Mouse (Mus musculus): ENCODE measurements around the gene Pcp4l1. TPM values are rescaled to one million over a fixed set of nuclear protein-coding genes. Genes with fewer than 3 reads are reported as not detected.

Gene Pcp4l1
- total RNA-seq, 2 experiments from 2014 or later: 253 to 281 TPM

DNA sequence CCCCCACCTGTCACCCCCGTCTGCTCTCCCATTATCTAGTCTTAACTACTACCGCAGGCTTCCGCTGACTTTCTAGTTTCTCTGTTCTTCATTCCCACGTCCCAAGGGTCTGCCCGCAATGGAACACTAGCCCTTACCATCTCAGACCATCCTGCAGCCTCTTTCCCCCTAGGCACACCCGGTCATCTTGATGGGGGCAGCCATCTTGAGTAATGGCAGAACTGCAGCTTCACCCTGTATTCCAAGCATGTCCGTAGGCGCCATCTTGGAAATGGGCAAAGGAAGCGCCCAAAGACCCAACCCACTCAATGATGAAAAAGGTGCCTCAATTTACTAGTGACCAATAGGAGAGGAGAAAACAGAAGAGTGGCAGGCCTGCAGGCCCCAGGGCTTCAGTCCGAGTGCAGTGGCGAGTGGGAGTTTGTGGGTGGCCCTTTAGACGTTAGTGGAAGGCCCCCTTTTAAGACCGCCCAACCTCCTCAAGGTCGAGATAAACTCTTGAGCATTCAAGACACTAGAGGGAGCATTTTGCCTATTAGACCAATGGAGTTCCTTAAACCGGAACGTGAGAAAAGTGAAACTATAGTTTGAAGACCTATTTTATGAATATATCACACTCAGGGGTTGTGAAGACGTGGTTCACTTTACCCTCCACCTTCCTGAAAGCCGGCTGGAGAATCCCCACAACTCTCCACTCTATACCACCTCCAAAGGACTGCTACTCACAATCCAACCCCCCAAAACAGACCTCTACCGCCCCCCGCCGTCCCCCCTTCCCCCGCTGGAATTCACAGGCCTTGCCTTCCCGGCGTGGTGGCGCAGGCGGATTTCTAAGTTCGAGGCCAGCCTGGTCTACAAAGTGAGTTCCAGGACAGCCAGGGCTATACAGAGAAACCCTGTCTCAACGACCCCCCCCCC, 26.4 kb upstream of the Pcp4l1 start, which contains the start of gene Tomm40l:
TSS of gene Tomm40l (minus strand) at position 277 of the 918 bp plus-strand sequence.
- intact Hi-C loops (cut with DNase I): no loop called here
- peak; percentile 97 for DNase-seq (ENCODE audit: low spot score)

DNA sequence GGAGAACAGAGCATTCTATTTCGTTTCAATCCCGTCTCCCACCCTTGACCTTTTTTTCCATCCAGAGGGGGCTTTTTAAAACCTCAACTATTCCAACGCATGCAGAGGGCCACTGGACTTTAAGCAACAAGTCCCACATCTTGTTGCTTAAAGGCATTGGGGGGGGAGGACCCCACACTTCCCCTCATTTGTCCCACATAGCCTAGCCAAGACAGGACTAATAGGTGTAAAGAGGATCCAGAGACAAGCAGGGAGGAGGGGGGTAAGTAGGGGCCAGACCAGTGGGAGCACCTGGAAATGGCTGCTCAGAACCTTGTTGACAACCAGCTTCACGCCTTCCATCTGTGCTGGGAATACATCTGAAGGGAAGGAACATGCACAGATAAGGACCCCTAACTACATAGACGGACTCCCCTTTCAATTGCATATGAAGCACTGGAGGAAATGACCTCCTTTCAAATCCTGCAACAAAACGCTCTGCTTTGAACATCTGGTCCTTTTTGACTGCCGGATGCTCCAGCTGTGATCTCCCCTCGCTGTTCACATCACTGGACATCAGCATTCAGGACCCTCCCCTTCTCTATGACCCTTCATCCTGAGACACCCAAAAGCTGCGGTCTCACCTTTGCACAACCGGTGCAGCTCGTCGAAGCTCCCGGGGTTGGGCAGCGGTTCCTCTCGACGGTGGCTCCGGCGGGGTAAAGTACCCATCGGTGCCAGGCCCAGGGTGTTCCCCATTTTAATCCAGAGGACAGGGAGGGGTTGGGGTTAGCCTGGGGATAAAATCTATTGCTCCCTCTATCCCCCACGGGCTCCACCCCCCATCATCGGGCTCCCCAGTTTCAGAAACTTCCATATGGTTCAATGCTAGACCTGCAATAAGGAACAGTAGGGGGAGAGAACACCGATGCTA, 25.5 kb upstream of the Pcp4l1 start:
- no peak for DNase-seq (ENCODE audit: low spot score)

DNA sequence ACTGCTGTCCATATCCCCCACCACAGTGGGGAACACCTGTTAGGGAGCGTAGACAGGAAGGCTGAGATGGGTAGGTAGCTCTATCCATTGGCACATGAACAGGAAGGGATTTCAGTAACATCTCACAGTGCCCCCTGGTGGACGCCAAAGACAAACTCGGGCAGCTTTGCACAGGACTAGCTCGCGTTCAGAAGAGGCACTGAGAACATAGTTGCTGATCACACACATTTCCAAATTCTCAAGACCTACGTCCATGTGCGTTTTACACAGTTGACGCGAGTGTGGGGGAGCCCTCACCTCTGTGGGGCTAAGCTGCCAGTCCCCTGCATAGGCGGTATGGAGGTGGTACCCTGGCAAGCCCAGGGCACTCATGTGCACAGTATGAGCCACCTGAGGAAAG, 24.8 kb upstream of the Pcp4l1 start:
- intact Hi-C loops (cut with DNase I): loop anchor here (1.0 to 2.0 kb wide), 3 partner anchors 28 to 102 kb away; no protein-coding TSS in a partner anchor
- DNase-seq (ENCODE audit: low spot score): peak; percentile 57

More for the DNA sequence above, 25.5 kb upstream of the Pcp4l1 start:
- intact Hi-C loops (cut with DNase I): loop anchor here (2.0 kb wide), 2 partner anchors 29 to 103 kb away; no protein-coding TSS in a partner anchor

DNA sequence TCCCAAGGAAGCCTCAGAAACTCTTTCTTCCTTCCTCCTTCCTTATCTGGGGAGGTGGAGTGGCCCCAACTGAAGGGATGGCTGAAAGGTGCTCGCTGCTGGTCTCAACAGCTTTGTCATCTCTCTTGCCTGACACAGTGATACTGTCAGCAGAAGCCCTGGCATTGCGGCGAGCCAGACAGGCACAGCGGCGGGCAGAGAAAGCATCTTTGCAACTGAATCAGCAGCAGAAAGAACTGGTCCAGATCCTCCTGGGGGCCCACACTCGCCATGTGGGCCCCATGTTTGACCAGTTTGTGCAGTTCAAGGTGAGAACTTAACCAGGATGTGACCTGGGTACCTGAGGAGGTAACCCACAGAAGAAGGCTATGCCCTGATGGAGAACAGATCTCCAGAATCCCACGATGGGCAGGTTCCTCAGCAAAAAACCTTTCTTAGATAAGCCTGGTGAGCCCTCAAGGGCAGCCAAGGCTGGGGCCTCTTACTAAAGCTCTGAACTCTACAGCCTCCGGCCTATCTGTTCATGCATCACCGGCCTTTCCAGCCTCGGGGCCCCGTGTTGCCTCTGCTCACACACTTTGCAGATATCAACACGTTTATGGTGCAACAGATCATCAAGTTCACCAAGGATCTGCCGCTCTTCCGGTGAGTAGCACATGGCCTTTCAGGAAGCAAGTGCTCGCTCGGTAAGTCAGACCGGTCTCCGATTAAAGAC, 20.3 kb upstream of the Pcp4l1 start:
- intact Hi-C loops (cut with DNase I): no loop called here
- DNase-seq (ENCODE audit: low spot score): no peak

DNA sequence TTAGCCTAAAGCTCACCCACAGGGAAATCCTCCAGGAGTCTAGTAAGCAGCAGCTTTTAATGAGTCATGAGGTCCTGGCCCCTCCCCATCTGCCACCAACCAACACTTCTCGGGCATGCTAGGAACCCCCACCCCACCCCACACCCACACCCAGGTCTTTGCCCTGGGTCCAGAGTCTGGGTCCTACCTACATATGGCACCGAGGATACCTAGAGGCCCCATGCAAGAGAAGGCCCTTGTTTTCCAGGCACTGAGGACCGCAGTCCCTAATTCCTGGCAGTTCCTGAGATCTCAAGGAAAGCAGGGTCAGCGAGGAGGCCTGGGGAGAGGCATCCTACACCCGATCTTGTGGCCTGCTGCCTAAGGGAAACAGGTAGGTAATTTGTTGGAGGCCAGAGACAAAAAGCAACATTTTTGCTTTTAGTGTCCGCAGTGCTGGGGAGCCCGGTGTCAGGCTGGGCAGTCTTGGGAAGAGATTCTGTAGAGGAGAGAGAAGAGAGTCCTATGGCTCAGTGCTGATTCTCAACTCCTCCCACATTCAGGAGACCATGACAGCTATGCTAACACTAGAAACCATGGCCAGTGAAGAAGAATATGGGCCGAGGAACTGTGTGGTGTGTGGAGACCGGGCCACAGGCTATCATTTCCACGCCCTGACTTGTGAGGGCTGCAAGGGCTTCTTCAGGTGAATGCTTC, 17.9 kb upstream of the Pcp4l1 start, which contains the start of gene Nr1i3:
TSS of gene Nr1i3 (plus strand) at position 170 of the 696 bp plus-strand sequence.
- intact Hi-C loops (cut with DNase I): no loop called here
- no peak for DNase-seq (ENCODE audit: low spot score)

DNA sequence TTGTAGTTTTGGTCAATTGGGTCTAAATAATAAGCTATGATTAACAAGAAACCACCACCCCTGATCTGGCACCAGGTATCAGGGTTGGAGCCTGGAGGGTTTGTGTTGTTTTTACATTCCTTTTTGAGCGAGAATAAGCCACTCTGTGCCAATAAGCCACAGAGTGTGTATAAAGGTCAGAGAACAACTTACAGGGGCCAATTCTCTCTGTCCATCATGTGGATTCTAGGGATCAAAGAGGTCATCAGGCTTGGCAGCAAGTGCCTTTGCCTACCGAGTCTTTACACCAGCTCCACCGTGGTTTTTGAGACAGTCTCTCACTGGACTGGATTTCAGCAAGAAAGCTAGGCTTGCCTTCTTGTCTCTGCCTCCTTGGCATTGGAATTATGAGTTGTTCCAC, 16.8 kb upstream of the Pcp4l1 start:
- intact Hi-C loops (cut with DNase I): no loop called here
- DNase-seq (ENCODE audit: low spot score): no peak

DNA sequence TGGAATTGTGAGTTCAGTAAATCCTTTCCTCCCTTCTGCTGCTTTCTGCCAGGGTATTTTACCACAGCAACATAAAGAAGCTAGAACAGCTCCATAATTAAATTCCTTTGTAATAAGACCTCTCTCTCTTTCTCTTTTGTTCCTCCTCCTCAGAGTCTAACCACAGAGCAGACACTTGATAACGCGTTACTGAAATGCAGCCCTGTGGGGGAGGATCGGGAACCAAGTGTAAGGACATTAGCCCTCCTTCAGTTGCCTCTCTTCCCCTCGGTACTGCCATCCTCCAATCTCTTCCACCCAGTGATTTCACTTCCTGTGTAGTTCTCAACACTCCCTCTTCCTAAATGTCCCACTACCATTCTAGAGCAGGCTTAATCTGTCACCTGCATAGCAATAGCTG, 13.3 kb upstream of the Pcp4l1 start:
- DNase-seq (ENCODE audit: low spot score): no peak
- intact Hi-C loops (cut with DNase I): no loop called here

DNA sequence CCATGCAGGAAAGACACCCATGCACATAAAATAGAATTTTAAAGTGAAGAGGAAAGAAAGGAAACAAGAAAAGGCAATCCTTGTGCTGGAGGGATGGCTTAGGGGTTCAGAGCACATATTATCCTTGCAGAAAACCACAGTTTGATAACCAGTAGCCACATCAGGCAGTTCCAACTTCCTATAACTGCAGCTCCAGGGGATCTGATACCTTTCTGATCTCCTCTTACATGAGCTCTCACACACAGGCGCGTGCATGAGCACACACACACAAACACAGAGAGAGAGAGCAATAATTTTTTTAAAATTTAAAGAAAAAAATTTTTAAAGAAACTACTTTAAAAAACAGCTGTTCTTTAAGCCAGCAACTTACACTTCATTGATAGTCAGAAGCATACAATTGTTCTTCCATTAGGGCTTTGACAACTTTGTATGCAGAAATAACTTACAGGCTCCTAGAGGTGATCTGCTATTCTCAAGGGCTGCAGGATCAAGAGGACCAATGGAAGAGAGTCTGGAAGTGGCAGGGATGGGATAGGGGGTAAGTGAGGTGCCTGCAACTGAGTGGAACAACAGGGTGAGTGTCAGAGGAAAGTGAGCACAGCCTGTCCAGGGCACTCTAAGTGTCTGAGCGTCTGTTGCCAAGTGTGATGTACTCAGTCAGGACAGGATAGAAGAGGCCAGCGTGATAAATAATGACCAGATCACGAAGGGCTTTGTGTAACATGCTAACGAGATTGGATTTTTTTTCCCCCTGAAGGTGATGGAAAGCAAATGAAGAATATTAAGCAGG, 9.8 kb upstream of the Pcp4l1 start:
- DNase-seq (ENCODE audit: low spot score): no peak
- intact Hi-C loops (cut with DNase I): no loop called here

DNA sequence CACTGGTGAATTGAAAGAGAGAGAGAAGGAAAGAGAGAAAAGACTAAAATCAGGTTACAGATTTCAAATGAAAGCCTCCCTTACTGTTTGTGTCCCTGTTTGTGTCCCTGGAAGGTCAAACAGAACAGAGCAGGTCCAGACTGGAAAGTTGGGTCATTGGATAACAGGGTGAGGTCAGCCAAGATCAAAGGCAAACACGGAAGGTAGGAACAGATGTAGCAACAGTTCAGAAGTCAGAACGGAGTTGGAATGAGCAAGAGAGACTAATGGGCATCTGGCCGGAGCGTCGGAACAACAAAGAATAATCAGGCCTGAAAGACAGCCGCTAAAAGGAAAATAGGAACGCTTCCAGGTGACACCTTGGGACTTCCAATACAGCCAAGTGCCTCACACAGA, 8.2 kb upstream of the Pcp4l1 start:
- intact Hi-C loops (cut with DNase I): no loop called here
- DNase-seq (ENCODE audit: low spot score): no peak

DNA sequence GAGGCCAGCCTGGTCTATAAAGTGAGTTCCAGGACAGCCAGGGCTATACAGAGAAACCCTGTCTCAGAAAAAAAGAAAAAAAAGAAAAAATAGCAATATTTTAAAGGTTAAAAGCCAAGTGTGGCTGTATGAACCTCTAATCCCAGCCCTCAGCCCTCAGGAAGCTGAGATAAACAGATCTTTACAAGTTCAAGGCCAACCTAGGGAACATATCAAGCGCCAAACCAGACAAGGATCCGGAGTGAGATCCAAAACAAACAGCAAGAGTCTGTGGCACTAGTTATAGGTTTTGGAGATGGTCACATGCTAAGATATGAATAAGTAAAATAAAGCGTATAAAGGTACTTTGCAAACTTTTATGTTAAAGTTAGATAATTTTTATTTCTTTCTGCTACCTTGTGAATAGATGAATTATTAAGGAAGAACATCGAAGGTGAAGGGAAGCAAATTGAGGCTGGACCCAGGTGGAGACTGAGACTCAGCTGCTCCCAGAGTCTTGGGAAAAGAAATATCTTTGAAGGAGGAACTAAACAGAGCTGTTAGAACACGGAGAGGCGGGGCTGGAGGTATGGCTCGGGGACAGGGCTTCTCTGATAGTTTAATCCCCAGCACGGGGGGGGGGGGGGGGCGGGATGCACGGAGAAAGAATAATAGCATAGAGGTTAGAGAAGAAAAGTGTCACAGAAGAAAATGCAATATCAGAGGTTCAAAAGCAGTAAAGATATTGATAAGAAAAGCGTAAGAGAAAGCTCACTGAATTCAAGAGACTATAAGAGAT, 7.6 kb upstream of the Pcp4l1 start:
- intact Hi-C loops (cut with DNase I): no loop called here
- DNase-seq (ENCODE audit: low spot score): no peak

DNA sequence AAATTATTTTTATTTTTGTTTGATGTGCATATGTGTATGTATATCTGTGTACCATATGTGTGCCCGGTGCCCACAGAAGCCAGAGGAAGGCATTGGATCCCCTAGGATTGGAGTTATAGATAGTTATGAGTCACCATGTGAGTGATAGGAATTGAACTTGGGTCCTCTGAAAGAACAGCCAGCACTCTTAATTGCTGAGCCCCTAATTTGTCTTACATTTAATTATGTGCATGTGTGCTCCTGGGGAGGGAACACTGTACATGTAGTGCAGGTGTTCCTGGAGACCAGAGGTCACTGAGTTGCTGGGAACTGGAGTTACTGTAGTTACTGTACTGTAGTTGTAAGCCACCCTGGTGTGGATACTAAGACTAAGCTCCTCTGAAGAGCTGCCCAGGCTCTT, 4.7 kb upstream of the Pcp4l1 start:
- no peak for DNase-seq (ENCODE audit: low spot score)
- intact Hi-C loops (cut with DNase I): no loop called here

DNA sequence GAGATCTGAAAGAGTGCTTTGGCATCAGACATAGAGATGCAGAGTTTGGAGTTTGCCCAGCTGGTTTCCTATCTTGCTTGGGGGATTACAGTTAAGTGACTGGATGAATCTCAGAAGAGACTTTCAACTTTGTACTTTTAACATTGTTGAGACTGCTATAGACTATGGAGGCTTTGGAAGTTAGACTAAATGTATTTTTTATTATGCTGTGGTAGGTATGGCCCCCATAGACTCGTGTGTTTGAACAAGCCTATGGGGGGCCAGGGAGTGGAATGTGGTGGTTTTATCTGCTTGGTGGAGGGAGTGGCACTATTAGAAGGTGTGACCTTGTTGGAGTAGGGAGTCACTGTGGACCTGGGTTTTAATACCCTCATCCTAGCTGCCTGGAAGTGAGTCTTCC, 3.5 kb upstream of the Pcp4l1 start:
- intact Hi-C loops (cut with DNase I): no loop called here
- DNase-seq (ENCODE audit: low spot score): no peak

DNA sequence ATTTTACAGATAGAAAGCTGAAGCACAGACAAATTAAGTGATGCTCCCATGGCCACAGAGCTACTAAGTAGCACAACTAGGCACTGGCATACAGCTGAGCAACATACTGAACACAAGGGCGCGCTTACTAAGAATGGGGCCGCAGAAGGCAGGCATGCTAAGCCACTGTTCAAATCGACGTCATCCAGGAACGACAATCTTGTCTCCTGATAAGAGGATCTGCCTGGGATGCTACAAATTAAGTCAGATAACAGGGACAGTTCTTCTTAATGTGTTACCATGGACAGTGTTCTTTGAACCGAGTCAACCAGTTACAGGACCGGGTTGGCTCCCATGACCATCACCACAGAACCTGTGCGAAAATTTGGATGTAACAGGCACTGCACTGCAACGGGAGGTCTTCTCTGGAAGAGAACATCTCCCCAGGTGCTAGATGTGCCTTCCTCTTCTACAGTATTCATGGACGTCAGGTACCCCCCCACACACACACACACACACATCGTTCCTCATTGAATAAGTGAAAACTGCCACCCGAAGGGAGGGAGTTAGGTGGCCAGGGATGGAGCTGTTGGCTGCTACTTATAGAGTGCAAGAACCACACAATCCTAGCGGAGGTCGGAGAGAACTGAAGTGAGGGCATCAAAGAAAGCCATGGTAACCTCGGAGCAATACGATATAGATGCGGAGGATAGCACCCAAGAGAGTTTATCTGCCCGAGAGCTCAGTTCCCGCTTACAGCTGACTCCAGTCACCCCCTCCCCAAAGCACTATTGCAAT, 834 bp downstream of the Pcp4l1 start:
- intact Hi-C loops (cut with DNase I): loop anchor here (2.0 kb wide), 1 partner anchor 28 kb away; no protein-coding TSS in a partner anchor
- no peak for DNase-seq (ENCODE audit: low spot score)

DNA sequence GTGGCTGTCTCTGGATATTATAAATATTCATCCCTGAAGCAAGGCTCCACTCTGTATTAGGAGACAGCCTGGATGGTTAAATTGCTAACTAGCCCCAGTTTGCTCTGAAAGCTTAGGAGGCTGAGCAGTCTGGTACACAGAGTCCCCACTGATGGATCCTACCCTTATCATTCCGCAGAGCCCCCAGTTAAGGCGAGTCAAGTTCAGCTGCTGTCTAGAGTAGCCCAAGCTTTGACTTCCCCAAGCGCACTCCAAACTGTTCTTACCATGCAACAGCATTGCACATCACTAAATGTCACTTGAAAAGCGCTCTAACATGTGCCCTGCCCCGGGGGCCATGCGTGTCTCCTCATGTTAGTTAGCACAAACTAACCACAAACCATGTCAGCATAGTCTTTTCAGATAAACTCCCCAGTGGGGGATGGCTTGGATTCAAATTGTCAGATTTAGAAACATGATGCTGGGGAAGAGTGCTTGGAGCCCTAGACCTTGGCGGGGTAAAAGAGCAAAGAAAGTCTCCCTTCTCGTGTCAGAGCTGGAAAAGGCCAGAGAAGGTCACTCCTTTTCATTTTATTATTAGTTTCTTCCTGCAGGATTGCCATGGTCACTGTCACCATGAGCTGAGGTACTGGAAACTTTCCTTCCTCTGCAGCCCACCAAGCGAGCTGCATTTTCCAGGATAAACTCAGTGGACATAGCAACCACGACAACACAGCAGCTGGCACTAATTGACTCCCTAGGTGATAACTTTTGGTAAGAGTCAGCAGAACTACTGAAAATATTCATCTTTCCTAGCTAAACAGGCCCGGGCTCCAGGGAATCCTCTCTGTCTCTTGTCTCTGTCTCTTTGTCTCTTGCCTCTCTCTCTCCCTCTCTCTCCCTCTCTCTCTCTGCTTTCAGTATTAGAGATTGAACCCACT, 1.9 kb downstream of the Pcp4l1 start:
- intact Hi-C loops (cut with DNase I): loop anchor here (2.0 kb wide), 2 partner anchors 27 kb away; no protein-coding TSS in a partner anchor
- no peak for DNase-seq (ENCODE audit: low spot score)

DNA sequence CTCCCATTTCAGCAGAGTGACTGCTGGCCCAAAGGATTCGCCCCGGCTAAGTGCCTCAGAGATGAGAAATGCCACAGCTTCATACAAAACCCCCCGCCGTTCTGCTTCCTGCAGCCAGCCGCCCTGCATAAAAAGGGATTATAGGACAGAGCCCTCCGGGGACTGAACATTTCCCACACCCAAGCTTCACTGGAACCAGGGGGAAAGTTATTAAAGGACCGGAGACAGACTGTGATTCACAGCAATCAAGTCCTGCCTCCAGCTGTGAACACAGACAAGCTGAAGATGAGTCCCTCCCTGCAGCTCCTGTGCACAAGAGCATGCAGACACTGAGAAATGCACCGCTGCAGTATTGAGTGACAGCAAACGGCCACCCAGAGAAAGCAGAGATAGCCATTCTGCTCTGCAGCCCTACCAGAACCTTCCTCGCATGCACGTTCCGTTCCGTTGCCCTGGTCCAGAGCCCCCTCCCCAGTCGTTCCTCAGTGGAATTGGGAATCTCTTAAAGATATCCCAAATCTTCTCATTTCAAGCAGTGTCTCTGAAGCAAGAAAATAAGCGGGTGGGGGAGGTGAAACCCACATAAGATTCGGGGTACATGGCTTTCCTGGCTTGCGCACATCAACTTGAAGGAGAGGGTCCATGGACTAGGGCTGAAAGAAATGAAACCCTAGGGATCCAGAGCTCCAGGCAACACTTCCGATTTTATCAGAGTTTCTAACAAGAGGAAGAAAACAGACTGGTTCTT, 2.8 kb downstream of the Pcp4l1 start:
- DNase-seq (ENCODE audit: low spot score): no peak
- intact Hi-C loops (cut with DNase I): loop anchor here (2.0 kb wide), 1 partner anchor 28 kb away; no protein-coding TSS in a partner anchor
